Mouse (Mus musculus): ENCODE measurements around the gene Zpld1.

Zpld1 gene

DNA sequence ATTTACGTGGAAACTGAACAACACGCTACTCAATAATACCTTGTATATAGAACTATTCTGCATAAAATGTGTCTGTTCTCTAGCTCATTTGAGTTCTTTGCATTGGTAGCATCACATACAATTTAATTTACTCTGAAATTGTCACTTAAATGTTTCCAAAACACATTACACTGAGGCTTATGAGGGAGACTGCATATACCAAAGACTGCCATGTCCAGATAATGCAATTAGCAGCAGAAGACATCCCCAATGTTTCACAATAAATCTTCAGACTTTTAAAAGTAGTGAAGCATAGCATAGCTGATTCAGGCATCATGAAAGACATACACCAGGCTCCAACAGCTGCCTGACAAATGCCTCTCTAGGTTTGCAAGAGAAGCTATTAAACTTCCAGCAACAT is at the start of gene Zpld1:
Zpld1 (minus strand) TSS at position 101 of the 400 bp plus-strand sequence.
- no peak for DNase-seq (ENCODE audit: low spot score)

- DNase-seq (ENCODE audit: low spot score) = no peak
These were observed 47.9 kb upstream of the Zpld1 start for GRCm38 (mm10) chr16:55345644-55346043.

DNA sequence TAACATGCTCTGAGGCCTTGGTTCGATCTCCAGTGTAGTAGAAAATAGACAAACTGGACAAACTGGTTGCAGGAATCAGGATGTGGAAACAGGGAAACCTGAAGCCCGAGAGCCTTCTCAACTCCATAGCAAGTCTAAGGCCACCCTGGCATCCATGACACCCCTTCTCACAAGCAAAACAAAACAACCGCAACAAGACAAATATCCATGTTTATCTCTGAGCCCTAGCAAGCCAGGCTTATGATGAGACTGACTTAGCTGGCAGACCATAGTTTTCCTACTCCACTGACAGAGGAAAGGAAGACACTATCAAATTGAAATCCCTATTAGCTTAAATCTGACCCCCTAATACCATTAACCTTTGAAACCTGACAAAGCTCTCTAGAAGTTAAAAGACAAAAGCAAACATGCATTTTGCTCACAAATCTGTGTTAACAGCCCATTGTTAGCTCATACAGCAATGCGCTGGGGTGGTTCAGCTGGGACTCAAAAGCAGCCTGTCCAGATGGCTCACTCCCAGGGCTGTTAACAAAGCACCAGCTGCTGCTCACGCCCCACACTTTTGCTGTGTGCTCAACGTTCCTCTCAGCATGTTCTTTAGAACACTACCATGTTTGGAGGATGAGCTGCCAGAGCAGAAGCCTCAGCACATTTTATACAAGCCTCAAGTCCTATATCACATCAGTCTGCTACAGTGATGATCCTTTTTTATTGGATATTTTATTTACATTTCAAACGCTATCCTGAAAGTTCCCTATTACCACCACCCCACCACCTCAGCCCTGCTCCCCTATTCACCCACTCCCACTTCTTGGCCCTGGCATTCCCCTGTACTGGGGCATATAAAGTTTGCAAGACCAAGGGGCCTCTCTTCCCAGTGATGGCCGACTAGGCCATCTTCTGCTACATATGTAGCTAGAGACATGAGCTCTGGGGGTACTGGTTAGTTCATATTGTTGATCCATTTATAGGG is 24.0 kb upstream of the Zpld1 start:
- DNase-seq (ENCODE audit: low spot score) = no peak

- DNase-seq (ENCODE audit: low spot score) = no peak
These were observed 19.2 kb upstream of the Zpld1 start for GRCm38 (mm10) chr16:55316996-55317395.

DNA sequence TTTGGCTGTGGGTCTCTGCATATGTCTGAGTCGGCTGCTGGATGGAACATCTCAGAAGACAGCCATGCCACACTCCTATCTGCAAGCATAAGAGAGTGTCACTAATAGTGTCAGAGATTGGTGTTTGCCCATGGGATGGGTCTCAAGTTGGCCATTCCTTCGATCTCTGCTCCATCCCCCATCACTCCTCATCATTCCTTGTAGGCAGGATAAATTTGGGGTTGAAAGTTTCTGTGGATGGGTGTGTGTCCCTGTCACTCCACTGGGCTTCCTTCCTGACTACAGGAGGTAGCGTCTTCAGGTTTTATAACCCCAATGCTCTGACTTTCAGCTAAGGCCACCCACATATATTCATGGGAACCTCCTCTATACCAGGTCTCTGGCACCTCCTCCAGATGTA is 14.3 kb upstream of the Zpld1 start:
- DNase-seq (ENCODE audit: low spot score) = no peak

DNA sequence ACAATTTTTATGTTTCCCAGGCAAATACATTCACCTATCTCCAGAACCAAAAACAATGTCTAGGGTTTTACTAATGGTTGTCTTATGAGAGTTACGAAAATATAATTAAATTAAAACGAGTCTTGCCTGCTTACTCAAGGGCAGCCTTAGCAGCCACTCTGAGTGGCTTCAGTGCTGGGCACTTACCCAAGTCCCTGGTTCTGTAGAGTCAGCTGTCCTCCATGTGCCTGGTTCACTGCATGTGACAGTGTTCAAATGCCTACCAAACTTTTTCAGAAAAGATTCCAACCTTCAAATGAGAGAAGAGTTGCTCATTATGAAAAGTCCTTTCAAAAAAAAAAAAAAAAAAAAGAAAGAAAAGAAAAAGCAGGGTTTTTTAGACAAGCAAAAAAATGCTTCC is 15.1 kb downstream of the Zpld1 start:
- DNase-seq (ENCODE audit: low spot score) = no peak

DNA sequence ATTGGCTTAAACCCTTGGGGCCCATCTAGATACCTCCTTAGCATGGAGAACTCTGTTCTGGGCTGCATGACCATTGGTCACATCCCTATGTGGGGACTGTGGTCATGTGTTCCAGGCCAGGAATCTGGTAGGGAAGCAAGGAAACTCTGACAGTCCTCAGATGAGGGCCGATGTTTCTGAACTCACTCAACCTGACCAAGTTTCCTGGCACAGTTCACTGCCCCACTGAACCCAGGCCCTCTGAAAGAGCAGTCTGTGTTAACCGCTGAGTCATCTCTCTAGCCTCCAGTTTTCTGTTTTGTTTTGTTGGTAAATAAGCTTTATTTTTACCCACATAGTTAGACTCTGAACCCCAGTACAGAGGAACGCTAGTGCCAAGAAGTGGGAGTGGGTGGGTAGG is 20.3 kb downstream of the Zpld1 start:
- no peak for DNase-seq (ENCODE audit: low spot score)

DNA sequence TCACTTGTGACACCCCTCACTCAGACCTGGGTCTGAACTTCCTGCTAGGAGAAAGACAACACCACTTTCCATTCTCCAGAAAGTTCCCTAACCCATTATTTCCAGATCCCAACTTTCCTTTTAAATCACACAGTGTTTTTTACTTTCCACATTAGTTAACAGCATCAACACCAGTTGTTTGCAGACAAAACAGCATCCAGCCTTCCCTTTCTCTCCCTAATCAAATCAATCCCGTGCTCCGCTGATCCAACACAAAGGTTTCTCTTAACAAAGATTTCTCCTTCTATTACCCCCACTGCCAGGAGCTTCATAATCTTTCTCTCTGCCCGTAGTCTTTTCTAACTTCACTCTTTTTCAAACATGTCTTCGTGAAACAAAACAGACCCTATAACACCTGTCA is 32.5 kb downstream of the Zpld1 start:
- no peak for DNase-seq (ENCODE audit: low spot score)

DNA sequence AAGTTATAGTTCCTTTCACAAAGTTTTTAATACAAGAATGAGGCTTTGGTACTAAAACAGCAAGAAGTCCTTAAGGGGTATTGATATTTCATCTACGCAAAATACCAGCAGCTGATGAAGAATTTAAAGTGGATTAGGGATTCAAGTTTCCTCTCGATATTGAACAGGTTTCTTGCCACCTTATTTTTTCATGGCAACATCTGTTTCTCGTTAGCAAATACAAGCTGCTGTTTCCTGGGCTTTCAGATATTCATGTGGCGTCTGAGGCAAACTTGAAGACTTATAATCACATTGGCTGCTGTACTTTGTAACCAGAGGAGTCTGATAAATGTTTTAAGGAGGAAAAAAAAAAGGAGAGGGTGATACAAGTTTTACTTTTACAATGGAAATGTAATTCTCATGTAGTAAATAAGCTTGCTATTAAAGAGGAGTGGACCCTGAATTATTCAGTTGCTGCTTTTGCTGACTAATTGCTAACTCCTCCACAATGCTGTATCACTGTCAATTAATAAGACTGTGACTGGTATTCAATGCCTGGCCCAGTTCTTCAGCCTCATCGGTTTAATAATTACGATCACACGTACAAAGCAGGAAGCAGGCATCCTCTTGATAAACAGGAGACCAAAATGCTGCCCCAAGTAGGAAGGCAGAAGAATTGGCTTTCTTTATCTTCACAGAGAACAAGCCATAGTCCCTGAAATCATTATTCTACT is 36.8 kb downstream of the Zpld1 start:
- no peak for DNase-seq (ENCODE audit: low spot score)

DNA sequence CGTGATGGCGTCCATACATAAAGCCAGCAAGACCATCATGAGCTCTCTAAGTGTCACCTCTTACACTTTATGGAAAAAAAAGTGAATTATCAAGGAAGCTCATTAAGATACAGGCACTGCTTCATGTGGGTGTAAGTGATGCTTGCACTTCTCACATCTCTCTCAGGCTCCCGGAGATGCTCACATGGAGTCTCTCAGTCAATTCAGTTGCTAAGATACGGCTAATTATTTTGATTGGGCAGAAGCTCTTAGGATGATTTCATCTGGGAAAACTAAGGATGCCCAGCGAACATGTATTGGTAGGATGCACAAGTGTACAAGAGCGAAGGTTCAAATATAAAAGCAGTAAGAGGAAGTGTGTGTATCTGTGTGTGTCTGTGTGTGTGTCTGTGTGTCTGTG is 38.1 kb downstream of the Zpld1 start:
- no peak for DNase-seq (ENCODE audit: low spot score)

DNA sequence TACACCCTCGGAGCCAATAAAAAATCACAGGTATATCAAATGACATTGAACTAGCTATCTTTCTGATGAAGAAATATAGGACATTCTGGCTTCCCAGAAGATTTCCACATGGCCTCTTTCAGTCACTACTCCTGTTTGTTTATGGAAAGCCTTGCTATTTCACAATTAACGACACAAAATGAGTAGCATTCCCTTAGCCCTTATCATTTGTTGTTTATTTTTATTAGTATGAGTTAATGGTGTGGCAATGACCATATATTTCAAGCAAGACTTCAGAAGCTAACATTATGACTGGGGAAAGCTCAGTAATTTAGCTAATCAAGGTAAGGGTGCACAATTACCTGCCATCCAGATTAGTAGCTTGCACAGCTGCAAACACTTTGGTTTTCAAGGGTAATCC is 56.8 kb downstream of the Zpld1 start:
- no peak for DNase-seq (ENCODE audit: low spot score)

DNA sequence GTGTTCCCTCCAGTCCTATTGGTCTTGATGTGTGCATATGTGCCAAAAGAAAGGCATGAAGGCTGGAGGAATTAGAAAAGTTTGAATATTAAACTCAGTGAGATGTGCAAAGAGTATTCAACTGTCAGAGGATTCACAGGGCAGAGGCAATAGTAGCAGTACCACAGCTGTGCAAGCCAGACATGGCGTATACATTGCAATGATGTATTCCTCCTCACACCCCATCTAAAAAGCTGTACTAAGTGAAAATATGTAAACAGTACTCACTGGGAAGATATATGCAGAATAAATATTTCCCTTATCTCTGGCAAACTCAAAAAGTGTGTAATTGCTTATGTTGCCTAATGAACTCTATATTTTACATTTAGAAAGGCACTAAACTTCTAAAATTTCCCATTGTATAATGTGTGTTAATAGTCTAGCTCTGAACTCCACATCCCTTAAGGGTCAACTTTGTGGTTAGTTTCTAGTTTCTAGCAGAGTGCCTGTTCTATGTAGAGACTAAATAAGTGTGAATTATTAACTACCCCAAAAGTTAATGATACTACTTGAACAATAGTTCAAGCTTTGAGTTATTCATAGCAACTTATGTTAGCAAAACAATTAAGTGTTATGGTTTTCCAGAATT is 68.7 kb downstream of the Zpld1 start:
- DNase-seq (ENCODE audit: low spot score) = no peak

GRCm38 (mm10) chr16:55203945-55204344 is 93.8 kb downstream of the Zpld1 start:
- DNase-seq (ENCODE audit: low spot score) = no peak

GRCm38 (mm10) chr16:55190397-55190796 is 107.4 kb downstream of the Zpld1 start:
- DNase-seq (ENCODE audit: low spot score) = no peak

- DNase-seq (ENCODE audit: low spot score) = no peak
These were observed 112.4 kb downstream of the Zpld1 start for GRCm38 (mm10) chr16:55185370-55185769.
